Comparison of ENCODE assay signal across 9 mouse cellular contexts in the genomic region with DNA sequence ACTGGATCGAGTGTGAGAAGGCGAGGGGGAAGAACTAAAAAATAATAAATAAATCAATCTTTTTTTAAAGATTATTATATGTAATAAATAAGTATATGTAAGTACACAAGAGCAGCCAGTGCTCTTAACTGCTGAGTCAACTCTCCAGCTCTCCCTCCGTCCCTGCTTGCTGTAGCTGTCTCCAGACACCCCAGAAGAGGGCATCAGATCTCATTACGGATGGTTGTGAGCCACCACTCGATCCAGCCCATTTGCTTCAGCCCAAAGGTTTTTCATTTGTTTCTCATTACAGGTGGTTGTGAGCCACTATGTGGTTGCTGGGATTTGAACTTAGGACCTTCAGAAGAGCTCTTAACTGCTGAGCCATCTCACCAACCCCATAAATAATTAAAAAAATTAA.
"Had no signal": no experiment of that assay in that cellular context is flagged by ENCODE, and none has a peak within 500 bp of the region (broad histone marks: within the 10 kb centered on the region; RNA-seq: fewer than 3 reads in every experiment).

No protein-coding gene starts in this region.

- H3K27ac ChIP-seq: kidney, postnatal 0 days; layer of hippocampus, adult 2 months; limb, embryonic 10.5 days; limb, embryonic 13.5 days; liver, embryonic 14.5 days; macrophage; midbrain, embryonic 13.5 days had no signal

- H3K9ac ChIP-seq: limb, embryonic 13.5 days; liver, embryonic 14.5 days; liver, postnatal 0 days; lung, embryonic 14.5 days; midbrain, embryonic 13.5 days had no signal

- H3K4me3 ChIP-seq: layer of hippocampus, adult 2 months; limb, embryonic 10.5 days; limb, embryonic 13.5 days; midbrain, embryonic 13.5 days had no signal

- H3K36me3 ChIP-seq: limb, embryonic 10.5 days; limb, embryonic 13.5 days; midbrain, embryonic 13.5 days had no signal

- H3K9me3 ChIP-seq: limb, embryonic 10.5 days; limb, embryonic 13.5 days; midbrain, embryonic 13.5 days had no signal

- H3K4me2 ChIP-seq: limb, embryonic 13.5 days; lung, embryonic 14.5 days; midbrain, embryonic 13.5 days had no signal

- H3K27me3 ChIP-seq: limb, embryonic 13.5 days; midbrain, embryonic 13.5 days had no signal
